Mouse (Mus musculus) kidney, postnatal 0 days (tissue): ENCODE measurements around the gene Otud7a. TPM values are rescaled to one million over a fixed set of nuclear protein-coding genes. Genes with fewer than 3 reads are reported as not detected.
A peak's percentile ranks its signal among the peaks of the same experiment; 100 is the strongest.

Experiments used
- ATAC-seq: fragments of 200-750 bp; cut with Nextera tagmentation; replicated peaks from 2 replicates; pipeline ENCODE4 v1.8.0; 2017; ENCODE audit warnings: low read depth, moderate number of reproducible peaks, moderate TSS enrichment, moderate library complexity; ENCODE audit not compliant: low FRiP score
- DNase-seq: peaks from one replicate; pipeline ENCODE4 v3.0.0-alpha.2; 2016; ENCODE audit warnings: low spot score
- H3K27ac ChIP-seq: fragments of 300-500 bp; sonication (generic); 2 replicates; pipeline ENCODE4 v1.5.1; 2014; ENCODE audit warnings: mild to moderate bottlenecking
- H3K27me3 ChIP-seq: fragments of 300-500 bp; sonication (generic); 2 replicates; pipeline ENCODE4 v1.6.1; 2014; ENCODE audit warnings: low read length, mixed read lengths; ENCODE audit not compliant: insufficient read depth
- H3K36me3 ChIP-seq: fragments of 300-500 bp; sonication (generic); 2 replicates; pipeline ENCODE4 v1.6.1; 2014; ENCODE audit warnings: low read length, mixed read lengths; ENCODE audit not compliant: insufficient read depth
- H3K4me1 ChIP-seq: fragments of 300-500 bp; sonication (generic); replicated peaks from 2 replicates; pipeline ENCODE4 v1.6.1; 2014; ENCODE audit warnings: antibody characterized with exemption, low read length, mixed read lengths; ENCODE audit not compliant: insufficient read depth
- H3K4me2 ChIP-seq: fragments of 300-500 bp; sonication (generic); 2 replicates; pipeline ENCODE4 v1.6.1; 2014; ENCODE audit warnings: mild to moderate bottlenecking, low read length, moderate library complexity, mixed read lengths
- H3K4me3 ChIP-seq: fragments of 300-500 bp; sonication (generic); replicated peaks from 2 replicates; pipeline ENCODE4 v1.5.1; 2014; ENCODE audit warnings: low read depth, low read length
- H3K9ac ChIP-seq: fragments of 300-500 bp; sonication (generic); 2 replicates; pipeline ENCODE4 v1.6.1; 2014; ENCODE audit warnings: low read depth, low read length
- H3K9me3 ChIP-seq: fragments of 300-500 bp; sonication (generic); replicated peaks from 2 replicates; pipeline ENCODE4 v1.6.1; 2016; ENCODE audit warnings: low read length, inconsistent platforms, mixed read lengths
- CTCF ChIP-seq: IDR thresholded peaks from 2 replicates; pipeline ENCODE4 v1.5.1; 2016; ENCODE audit warnings: antibody characterized with exemption, low read depth, mild to moderate bottlenecking, moderate library complexity
- WGBS: fragments of 180-500 bp; shearing (Covaris S2); extraction: QIAGEN DNeasy Blood & Tissue Kit; methylation state at CpG from one replicate; pipeline ENCODE4 v1.1.7; 2014; 5-methylcytosine and 5-hydroxymethylcytosine counted together
- polyA plus RNA-seq: library from polyadenylated mRNA; unstranded; fragments of >200 nt; fragmentation: Nextera tagmentation; extraction: Ambion mirVana; gene quantifications from 2 replicates; pipeline ENCODE4 v1.2.1, GENCODE M21; 2015

The Otud7a gene
- polyA plus RNA-seq, 1 experiment from 2014 or later, result 0.05 TPM

DNA sequence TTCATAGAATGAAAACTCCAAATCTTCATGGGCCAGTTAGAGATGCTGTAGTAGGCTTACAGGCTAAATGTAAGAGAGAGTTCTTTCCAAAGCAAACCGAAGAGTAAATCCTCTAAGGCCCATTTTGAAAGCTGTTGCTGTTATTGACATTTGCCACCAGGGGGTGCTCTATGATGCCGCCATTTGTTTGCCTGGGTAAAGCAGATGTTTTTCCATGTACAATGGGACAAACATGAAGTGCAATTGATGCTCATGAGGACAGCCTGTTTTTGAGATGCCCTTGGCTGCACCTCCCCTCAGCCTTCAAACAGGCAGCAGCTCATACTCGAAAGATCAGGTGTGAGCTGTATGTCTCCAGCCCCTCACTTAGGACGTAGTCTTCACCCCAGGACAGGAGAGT is 307.5 kb downstream of the Otud7a start:
- TF ChIP-seq CTCF, result peak; percentile 92
- WGBS, result 39% methylated on average over 4 of the region's 4 CpGs
- H3K4me2 ChIP-seq, result no peak overlapping the region
- H3K4me1 ChIP-seq, result no peaks in the 10 kb centered on the region; the same call in 1 of the 2 replicates
- DNase-seq (peak; percentile 67), ATAC-seq (no peak)
- no peaks in the 10 kb centered on the region for H3K9me3 ChIP-seq
- peaks cover 30% of the 10 kb centered on the region for H3K27me3 ChIP-seq
- no peak overlapping the region for H3K4me3 ChIP-seq
- H3K36me3 ChIP-seq, result no peaks in the 10 kb centered on the region
- no peak overlapping the region for H3K27ac ChIP-seq
- H3K9ac ChIP-seq, result no peak overlapping the region

DNA sequence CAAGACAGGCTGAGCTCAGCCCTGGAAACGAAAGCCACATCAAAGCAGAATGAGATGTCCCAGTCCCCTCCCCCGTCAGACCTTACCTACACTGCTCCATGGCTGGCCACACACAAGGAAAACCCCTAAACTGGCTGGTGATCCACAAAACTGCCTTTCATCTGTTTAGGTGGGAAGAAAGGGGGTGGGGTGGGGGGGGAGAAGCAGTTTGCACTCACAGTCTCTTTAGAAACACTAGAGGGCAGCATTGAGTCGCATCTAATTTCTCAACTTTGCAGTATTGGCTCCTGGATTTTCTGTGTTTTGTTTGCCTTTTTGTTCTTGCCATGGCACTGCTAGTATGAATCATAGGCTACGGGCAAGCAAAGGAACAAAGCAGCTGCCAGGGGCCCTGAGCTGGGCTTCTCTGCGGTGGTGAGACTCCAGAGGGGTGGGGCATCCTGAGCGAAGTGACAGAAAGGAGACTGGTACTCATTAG is 308.8 kb downstream of the Otud7a start:
- WGBS, result 13% methylated on average over 6 of the region's 6 CpGs
- Histone ChIP-seq H3K4me3 (no peak overlapping the region), H3K4me1 (peaks cover 8% of the 10 kb centered on the region; the same call in 1 of the 2 replicates), H3K4me2 (no peak overlapping the region), H3K9me3 (no peaks in the 10 kb centered on the region), H3K36me3 (no peaks in the 10 kb centered on the region), H3K9ac (no peak overlapping the region), H3K27ac (no peak overlapping the region), H3K27me3 (peaks cover 42% of the 10 kb centered on the region)
- peak; percentile 30; the same call in 1 of the 2 replicates for ATAC-seq
- peak; percentile 83 for DNase-seq
- TF ChIP-seq CTCF, result peak; percentile 83

DNA sequence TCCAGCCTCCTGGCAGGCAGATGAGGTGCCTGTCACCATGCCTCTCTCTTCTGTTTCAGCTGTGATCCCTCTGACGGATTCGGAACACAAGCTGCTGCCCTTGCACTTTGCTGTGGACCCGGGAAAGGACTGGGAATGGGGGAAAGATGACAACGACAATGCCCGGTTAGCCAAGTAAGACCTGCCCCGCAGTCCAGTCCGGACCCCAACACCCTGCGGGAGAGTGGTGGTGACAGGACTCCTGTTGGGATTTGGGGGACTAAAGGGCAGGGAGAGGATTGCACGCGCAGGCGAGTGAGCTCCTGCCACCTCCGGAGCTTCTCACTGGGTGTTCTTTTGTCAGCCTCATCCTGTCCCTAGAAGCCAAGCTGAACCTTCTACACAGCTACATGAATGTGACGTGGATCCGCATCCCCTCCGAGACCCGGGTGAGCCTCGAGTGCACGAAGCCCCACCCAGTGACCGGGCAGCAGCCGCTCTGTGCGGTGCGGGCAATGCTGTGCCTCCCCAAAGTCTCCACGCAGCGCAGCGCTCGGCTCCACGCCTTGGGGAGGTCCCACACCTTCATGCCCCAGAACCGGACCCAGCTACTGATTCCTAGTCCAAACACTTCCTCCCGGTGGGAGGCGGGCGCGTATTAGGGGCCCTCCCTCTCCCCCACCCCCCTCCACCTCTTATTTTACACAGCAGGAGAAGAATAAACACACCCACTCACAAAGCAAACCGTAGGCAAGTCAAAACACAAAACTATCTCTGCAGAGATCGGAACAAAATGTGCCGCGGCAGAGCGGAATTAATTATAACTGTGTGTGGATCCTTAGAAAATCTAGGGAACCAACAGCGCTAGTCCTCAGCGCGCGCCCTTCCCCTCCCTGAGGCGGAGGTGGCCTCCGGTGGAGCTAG is 310.3 kb downstream of the Otud7a start:
- Histone ChIP-seq H3K4me2 (peak overlapping the region; percentile 66), H3K9me3 (no peaks in the 10 kb centered on the region), H3K27ac (no peak overlapping the region), H3K9ac (no peak overlapping the region), H3K36me3 (no peaks in the 10 kb centered on the region), H3K27me3 (peaks cover 57% of the 10 kb centered on the region), H3K4me1 (peaks cover 12% of the 10 kb centered on the region; the same call in 1 of the 2 replicates), H3K4me3 (peak overlapping the region; percentile 34)
- DNase-seq (no peak), ATAC-seq (no peak)
- WGBS, result 1% methylated on average over 43 of the region's 43 CpGs
- no peak for TF ChIP-seq CTCF

DNA sequence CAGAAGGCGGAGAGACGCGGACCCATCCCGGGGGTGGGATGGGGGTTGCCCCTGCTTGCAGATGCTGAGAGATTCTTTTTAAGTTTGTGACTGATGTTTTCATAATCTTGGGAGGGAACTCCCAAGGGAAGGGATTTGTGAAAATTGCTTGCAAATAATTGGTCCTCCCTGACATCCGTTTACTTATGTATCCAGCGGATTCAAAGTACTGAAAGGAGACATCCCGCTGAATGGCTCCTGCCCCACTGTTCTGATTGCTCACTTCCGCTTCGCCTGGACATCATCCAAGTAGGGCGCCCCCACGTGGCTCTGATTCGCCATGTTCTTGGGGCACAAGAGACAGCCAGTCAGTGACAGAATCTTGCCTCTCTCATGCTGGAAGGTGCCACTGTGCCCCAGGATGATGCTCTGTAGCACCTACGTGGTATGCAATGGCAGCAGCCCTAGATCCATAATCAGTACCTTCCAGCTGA is 311.0 kb downstream of the Otud7a start:
- peak; percentile 71 for TF ChIP-seq CTCF
- DNase-seq, result peak; percentile 88

DNA sequence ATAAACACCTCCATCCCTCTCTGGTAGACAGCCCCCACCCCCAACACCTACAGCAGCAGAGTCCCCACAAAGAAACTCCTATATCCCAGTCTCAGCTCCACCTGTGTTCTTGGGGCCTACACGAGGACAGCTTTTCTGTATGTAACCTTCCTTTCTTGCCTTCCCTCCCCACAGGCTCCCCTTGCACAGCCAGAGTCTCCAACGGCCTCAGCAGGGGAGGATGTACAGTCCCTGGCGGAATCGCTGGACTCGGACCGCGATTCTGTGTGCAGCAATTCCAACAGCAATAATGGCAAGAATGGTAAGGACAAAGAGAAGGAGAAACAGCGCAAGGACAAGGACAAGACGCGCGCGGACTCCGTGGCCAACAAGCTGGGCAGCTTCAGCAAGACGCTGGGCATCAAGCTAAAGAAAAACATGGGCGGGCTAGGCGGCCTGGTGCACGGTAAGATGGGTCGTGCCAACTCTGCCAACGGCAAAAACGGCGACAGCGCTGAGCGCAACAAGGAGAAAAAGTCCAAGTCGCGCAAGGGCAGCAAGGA is 312.7 kb downstream of the Otud7a start:
- DNase-seq (no peak), ATAC-seq (no peak)
- Histone ChIP-seq H3K9ac (no peak overlapping the region), H3K9me3 (no peaks in the 10 kb centered on the region), H3K36me3 (no peaks in the 10 kb centered on the region), H3K4me2 (peak overlapping the region; percentile 64), H3K27ac (no peak overlapping the region), H3K4me1 (peaks cover 12% of the 10 kb centered on the region; the same call in 1 of the 2 replicates), H3K4me3 (peak overlapping the region; percentile 32), H3K27me3 (peaks cover 73% of the 10 kb centered on the region)
- 8% methylated on average over 25 of the region's 25 CpGs for whole genome bisulfite sequencing
- no peak for TF ChIP-seq CTCF

More for the DNA sequence above, 311.0 kb downstream of the Otud7a start:
- Histone ChIP-seq H3K4me3 (peak overlapping the region; percentile 34), H3K27ac (no peak overlapping the region), H3K9ac (no peak overlapping the region), H3K9me3 (no peaks in the 10 kb centered on the region), H3K27me3 (peaks cover 62% of the 10 kb centered on the region), H3K36me3 (no peaks in the 10 kb centered on the region), H3K4me2 (peak overlapping the region; percentile 66), H3K4me1 (peaks cover 12% of the 10 kb centered on the region; the same call in 1 of the 2 replicates)
- ATAC-seq, result 0 out of 2 replicates have a peak, but pooled peaks have one; percentile 29
- 3% methylated on average over 13 of the region's 13 CpGs for WGBS

DNA sequence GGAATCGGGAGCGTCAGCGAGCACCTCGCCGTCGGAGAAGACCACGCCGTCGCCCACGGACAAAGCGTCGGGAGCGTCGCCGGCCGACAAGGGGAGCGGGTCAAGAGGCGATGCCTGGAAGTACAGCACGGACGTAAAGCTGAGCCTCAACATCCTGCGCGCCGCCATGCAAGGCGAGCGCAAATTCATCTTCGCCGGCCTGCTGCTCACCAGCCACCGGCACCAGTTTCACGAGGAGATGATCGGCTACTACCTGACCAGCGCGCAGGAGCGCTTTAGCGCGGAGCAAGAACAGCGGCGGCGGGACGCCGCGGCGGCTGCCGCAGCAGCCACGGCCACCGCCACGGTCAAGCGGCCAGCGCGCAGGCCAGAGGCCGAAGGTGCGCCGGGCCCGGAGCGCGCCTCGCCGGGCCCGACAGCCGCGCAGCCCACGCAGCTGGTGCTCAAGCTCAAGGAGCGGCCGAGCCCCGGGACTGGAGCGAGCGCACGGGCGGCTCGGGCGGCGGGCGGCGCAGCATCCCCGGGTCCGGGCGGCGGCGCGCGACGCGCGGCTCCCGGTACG is 313.2 kb downstream of the Otud7a start:
- Histone ChIP-seq H3K4me2 (peak overlapping the region; percentile 64), H3K4me3 (peak overlapping the region; percentile 32), H3K9me3 (no peaks in the 10 kb centered on the region), H3K27me3 (peaks cover 73% of the 10 kb centered on the region), H3K36me3 (no peaks in the 10 kb centered on the region), H3K4me1 (peaks cover 12% of the 10 kb centered on the region; the same call in 1 of the 2 replicates), H3K27ac (no peak overlapping the region), H3K9ac (no peak overlapping the region)
- DNase-seq (no peak), ATAC-seq (no peak)
- no peak for TF ChIP-seq CTCF
- WGBS, result under 1% methylated on average over 68 of the region's 85 CpGs
